Mouse (Mus musculus) ovary, adult 18-20 months (tissue): ENCODE measurements around the gene Thada.
"Not testable (repeated sequence)": the region's sequence is repeated elsewhere in the genome, so short reads cannot be mapped to it uniquely, and the experiment has no call there.

ENCODE experiments used
- DNase-seq: peaks from one replicate; pipeline ENCODE4 v3.0.0; 2022; ENCODE audit warnings: low spot score, mixed read lengths

Thada gene

DNA sequence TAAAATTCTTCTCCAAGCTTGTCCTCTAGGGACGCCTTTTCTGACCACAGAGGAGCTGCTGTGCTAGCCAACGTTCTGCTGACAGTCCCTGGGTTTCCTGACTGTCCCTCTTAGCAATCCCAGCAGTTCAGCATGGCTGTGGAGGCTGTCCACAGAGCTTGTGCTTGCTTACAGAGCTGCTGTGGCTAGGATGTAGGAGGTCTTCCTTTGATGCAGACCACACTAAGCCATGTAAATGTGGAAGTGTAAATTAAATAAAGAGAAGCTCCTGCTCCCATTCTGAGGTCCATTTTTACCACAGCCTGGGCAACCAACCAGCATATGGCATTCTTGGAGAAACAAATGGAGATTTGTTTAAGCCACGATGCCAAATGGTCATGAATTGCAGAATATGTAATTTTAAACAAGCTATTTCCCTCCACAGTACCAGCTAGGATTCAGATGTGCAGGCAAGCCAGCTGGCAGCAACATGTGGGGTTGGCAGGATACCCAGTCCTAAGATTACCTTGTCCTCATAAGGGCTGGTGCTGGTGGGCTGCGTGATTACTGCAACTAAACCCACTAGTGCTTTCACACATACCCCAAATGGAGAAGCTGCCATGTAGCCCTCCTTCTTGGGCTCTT, 207.3 kb downstream of the Thada start:
- DNase-seq = no peak

- DNase-seq = no peak
Observed at GRCm38 (mm10) chr17:84257927-84258532, 208.0 kb downstream of the Thada start.

- DNase-seq = no peak
Observed at GRCm38 (mm10) chr17:84256278-84256819, 209.7 kb downstream of the Thada start.

- no peak for DNase-seq
Observed at GRCm38 (mm10) chr17:84255841-84256240, 210.2 kb downstream of the Thada start.

DNA sequence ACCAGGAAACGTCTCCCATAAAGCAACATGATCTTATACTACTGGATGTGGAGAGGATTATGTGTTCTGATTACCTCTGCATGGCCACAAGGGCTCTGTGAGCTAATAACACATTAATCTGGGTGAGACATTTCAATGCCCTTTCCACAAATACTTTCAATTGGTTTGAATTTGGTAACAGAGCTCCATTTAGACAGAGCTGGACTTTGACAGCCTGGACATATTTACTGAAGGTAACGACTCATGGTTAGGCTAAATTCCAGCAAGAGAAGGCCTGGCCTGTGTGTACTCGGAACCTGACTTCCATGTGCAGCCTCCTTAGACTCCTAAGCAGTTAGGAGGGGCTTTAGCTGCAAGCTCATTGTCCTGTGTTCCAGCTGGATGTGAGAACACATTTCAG, 214.6 kb downstream of the Thada start:
- DNase-seq = no peak

- DNase-seq = no peak
Observed at GRCm38 (mm10) chr17:84244182-84244920, 221.7 kb downstream of the Thada start.

DNA sequence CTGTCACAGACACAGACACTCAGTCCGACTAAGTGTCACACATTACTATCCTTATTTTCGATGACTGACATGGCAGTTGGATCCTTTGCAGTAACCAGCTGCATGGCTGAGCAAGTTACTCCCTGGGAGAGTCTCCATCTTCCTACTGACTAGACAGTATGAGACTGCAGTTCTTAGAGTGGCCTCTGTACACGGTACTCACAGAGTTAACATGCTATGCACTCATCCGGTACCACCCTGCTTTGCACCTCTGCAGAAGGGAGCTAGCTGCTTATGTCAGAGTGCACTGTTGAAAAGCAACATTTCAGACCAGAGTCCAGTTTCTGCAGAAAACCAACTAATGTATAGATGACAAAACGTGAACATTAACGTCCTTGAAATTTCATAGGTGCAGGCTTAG, 222.2 kb downstream of the Thada start:
- no peak for DNase-seq

GRCm38 (mm10) chr17:84241308-84241957, 224.6 kb downstream of the Thada start:
- DNase-seq = no peak

DNA sequence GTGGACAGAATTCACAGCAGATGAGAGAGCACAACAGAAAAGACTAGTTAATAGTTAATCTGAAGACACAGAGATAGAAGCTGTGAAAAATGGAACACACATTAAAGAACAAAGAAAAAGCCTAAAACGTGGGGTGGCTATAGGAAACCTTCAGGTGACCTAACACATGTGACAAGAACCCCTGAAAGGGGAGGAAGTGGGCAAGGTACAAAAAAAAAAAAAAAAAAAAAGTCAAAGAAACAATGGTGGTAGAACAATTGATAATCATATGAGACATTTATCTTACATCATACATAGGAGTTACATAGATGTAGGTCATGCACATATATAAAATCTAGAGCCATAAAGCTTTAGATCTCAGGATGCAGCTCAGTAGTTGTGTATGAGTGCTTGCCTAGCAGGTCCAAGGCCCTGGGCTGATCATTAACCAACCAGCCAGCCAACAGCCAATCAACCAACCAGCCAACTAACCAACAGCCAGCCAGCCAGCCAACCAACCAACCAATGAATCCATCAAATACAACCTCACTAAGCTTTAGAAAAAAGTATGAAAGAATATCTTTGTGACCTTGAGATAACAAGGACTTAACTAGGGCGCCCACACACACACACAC, 226.2 kb downstream of the Thada start:
- DNase-seq = no peak

DNA sequence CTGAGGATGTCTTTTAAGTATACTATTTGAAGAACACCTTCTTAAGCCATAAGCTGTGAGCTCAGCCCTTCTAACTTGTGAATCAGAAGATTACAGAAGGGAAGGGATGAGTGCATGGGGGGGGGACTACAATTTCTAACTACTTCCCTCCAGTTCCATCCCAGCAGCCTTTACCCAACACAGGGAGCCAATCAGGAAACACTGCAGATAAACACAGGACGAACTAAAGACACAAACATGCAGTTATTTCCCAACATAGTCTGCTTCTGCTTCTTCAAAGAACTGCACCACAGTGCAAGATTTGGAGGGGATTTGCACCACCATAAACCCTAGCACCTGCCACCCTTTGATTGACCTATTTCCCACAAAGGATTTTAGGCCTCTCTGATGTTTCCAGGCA, 227.8 kb downstream of the Thada start:
- DNase-seq = no peak

DNA sequence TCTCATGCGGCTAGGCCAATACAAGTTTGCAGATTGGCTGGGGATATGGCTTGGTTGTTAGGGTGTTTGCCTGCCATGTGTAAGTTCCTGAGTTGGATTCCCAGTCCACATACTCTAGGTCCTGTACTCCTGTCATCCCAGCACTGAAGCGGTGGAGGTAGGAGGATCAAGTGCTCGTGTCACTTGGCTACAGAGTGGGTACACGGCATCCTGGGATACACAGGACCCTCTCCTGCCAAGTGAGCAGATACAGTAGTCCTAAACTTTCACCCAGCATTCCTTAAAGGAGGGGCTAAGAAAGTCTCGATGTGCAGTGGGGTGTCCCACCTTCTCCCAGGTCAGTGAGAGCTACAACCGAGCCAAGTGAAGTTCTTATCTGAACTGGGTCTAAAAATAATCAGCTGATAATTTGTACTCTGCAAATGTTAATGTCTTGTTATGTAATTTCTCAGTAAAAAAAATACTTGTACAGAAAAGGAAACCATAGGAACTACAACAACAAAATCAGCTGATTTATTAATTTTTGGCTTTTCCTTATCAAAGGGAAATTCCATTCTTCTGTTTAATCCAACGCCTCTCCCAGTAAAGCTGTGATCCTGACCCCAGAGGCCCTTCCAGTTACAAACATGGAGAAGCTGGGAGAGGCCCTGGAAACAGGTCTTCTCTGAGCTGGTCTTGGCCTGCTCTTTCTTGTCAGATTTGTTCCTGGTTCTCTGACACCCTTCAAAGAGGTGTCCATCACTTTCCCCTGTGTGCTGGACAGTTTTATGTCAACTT, 229.0 kb downstream of the Thada start:
- peak; percentile 37 for DNase-seq

GRCm38 (mm10) chr17:84235399-84235928, 230.5 kb downstream of the Thada start:
- no peak for DNase-seq

GRCm38 (mm10) chr17:84234785-84235184, 231.2 kb downstream of the Thada start:
- DNase-seq = not testable (repeated sequence)

DNA sequence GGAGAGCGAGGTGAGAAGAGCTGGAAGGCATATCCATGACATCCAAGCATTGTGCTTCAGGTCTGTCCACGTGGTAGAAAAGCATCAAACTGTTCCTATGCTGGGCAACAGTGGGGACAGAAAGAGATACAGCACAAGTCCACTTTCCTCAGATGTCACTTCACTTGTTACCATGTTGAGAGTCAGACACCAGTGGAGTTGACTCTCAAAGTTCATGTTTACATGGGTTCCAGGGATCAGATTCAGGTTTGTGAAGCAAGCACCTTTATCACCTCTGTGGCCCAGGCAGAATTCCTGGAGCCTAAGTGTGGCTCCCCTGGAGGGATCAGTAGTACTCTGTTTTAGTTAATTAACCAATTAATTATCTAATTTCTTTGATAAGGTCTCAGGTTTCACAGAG, 232.2 kb downstream of the Thada start:
- DNase-seq = no peak

DNA sequence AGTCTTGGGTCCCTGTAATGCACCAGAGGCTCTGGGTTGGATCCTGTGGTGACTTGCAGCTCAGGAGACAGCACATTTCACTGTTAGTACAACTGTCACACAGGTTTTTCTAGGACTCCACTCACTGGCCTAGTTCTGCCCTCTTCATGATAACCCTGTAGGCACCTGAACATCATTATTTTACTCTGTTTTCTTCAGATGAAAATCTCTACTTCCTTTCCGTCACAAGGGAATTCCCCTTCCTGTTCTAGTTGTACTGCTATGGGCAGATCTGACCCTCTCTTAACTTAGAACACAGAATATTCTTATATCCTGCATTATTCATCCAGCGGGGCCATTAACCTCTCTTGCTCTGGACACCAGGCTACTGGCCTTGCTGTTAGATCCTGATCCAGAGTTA, 234.6 kb downstream of the Thada start:
- no peak for DNase-seq

GRCm38 (mm10) chr17:84228223-84228622, 237.8 kb downstream of the Thada start:
- DNase-seq = no peak

GRCm38 (mm10) chr17:84226681-84227080, 239.3 kb downstream of the Thada start:
- DNase-seq = no peak

GRCm38 (mm10) chr17:84226231-84226630, 239.8 kb downstream of the Thada start:
- no peak for DNase-seq

DNA sequence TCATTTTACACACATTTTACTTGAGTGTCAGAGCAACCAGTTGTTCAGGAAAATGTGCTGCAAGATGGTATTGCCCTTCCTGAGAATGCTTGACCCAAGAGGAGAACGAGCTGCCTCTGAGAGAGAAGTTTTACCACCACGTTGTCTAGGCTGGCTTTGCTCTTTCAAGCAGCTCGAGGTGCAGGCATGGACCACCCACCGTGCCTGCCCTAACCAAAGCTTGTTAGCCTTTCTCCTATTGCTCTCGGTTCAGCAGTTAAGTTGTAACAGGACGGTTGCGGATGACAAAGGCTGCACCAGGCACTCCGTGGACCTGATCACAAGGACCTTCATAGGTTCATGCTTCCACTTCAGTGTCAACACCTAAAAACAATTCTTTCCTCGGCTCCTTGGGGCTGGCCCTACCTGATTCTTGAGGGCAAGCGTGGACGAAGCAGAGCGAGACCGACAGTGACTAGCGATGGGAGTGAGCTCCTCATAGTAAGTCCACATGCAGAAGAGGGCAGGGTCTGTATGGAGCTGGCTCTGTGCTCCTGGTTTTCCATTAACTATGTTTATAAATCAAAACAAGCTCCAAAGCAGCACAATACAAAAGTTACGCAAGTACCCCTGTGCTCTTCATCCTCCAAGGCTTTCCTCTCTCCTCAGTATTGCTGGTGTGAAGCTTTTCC, 241.7 kb downstream of the Thada start:
- no peak for DNase-seq

GRCm38 (mm10) chr17:84218841-84219240, 247.2 kb downstream of the Thada start:
- DNase-seq = not testable (repeated sequence)
